Mouse (Mus musculus) erythroblast, adult 5-6 weeks (primary cell): ENCODE results near the gene Kmt5b. TPM values are rescaled to one million over a fixed set of nuclear protein-coding genes. Genes with fewer than 3 reads are reported as not detected.

ENCODE experiments used
- ATAC-seq: replicated peaks from 2 replicates; pipeline ENCODE4 v1.8.0; 2016; ENCODE audit warnings: moderate number of reproducible peaks, mild to moderate bottlenecking, moderate TSS enrichment, inconsistent platforms; ENCODE audit not compliant: poor library complexity, low FRiP score, severe bottlenecking
- total RNA-seq, 2 experiments: library from RNA; stranded (forward) in 1 of 2; stranded (reverse) in 1 of 2; fragments of 150-400 nt in 1 of 2; fragments of 200-764, 138-1000 nt in 1 of 2; gene quantifications; 2 replicates each; pipeline versions ENCODE4 v1.2.3 to v1.2.4; 2015 to 2017; ENCODE audit warnings: low replicate concordance in 2 of 2

Gene Kmt5b
- total RNA-seq, 2 experiments from 2014 or later: 35.0 to 40.5 TPM

DNA sequence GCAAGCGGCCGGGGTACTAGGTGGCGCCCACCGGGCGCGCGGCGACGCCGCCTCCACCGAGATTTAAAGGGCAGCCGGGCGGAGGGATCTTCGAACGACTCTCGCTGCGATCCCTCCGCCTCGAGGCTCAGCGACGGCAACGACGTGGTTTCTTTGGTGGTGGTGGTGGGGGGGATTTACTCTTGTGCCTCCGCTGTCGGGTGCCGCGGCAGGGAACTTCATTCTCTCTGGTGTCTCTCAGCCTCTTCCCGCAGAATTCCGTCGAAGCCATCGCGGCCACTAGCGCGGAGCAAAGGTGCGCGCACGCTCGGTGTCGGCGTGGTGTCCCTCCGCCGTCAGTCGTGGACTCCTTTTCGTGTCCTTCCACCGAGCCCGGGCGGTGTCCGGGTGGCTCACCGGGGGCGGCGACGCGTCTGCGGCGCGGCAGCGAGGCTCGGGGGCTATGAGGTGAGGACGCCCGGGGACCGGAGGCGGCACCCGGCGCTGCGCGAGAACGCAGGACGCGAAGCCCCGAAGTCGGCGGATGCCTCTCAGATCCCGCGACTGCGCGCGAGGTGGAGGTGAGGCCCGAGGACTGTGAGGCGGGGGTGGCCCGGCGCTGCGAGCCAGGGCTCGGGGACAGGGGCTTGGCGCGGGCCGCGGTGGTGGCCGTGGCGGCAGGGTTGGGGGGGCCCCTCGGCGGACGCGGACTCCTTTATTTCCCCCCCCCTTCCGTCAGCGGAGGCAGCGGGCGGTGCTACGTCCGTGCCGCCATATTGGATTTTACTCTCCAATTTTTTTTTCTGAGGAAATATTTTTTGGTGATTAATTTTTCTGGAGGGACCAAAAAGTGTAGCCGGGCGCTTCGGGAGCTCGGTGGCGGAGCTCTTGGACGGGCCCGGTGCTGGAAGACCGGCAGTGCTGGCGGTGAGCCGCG lies 818 bp downstream of the Kmt5b start:
- ATAC-seq: peak; percentile 57

DNA sequence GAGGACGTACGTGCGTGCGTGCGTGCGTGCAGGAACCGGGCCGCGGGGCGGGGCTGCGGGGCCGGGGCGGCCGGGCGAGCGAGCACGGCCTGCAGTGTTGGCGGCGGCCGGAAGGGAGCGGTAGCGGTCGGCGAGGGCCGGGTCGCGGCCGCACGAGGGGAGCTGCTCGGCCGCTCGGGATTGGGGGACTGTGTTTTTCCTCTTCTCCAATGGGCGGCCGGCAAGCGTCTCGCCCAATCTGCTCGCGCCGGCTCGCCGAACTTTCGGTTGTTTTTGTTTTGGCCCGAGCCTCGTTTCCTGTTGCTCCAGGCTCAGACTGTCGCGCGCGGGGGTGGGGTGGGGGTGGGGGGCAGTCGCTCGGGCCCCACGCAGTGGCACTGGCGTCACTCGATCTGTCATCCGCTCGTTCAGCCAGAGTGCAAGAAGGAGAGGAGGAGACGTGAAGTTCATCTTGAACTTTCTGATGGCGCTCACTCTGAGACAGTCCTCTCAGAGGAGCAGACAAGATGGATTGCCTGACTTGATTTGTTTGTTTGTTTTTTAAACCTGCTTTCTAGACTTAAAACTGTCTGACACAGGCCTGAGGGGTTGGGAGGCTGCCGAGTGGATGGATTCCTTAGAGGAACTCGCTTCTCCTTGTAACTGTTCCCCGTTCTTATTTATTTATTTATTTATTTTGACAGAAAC lies 1.6 kb downstream of the Kmt5b start:
- ATAC-seq: peak; percentile 92

DNA sequence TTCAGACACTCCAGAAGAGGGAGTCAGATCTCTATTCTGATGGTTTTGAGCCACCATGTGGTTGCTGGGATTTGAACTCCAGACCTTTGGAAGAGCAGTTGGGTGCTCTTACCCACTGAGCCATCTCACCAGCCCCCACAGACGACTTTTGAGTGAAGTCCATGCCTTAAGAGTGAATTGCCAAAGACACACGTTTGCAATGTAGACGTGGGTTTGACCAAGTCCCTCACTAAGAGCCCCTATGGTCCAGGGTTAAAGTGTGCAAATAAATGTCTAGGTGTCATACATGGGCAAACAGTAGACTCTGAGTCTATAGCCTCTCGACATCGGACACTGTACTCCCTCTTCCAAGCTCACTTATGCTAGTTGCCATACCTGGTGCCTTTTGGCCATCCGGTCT lies 2.3 kb downstream of the Kmt5b start:
- ATAC-seq: no peak

DNA sequence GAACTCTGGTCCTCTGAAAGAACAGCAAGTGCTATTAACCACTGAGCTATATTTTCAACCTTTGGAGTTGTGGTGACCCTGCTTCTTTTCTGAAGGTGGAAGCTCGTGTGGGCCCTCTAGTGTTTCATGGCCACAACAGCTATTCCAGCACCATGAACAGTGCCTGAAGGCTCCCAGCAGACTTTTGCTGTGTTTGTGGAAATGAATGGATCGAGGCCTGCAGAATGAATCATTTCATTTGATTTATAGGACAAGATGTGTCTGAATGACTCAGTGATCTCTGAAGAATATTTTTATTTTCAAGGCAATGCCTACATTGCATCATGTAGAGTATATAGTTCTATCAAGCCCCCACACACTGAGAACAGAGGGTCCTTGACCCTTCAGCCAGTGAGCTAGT lies 6.9 kb downstream of the Kmt5b start:
- no peak for ATAC-seq

DNA sequence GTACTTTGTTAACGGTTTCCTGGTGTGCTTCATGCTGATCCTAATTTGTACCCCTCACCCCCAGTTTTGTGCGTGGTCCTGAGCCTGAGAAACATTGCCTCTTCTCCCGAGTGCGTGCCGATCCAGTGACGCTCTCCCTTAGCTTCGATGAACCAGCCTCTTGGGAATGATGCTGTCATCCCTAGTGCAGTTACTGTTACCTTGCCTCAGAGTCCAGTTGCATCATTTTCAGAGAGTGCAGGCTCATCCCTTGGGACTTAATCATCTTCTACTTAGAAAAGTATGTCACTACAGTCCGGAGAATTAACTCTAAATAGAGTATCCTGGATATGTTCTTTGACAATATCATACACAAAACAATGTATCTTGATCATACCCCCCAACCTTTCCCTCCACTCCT lies 11.5 kb downstream of the Kmt5b start:
- ATAC-seq: no peak

DNA sequence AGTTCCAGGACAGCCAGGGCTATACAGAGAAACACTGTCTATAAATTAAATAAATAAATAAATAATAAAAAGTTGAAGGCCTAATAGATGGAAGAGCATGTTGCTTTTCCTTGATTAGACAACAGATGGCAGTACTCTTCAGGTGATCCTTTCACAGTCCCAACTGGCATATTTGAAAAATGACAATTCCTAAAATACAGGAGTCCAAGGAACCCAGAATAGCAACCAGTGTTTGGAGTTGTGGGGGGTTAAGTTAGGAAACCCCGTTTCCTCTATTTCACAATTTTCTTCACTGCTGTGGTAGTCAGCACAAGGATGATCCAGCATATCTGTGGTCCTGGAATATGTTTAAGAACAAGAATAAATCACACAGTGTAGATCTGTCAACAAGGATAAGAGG lies 22.9 kb downstream of the Kmt5b start:
- no peak for ATAC-seq

DNA sequence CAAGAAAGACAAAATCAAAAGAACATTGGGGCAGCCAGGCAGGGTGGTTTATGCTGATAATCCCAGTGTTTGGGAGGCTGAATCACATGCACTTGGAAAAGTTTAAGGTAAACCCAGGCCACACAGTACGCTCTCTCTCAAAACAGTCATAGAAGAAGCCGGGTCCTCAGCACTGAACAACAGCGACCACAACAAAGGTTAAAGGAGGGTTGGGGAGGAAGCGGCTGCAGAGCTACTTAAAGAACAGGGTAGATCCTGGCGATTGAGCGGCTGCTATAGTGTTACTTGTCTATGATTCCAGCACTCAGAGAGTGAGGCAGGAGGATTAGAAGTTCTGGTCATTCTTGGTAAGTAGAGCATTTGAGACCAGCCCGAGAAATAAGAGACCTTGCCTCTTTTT lies 38.3 kb downstream of the Kmt5b start:
- ATAC-seq: no peak

DNA sequence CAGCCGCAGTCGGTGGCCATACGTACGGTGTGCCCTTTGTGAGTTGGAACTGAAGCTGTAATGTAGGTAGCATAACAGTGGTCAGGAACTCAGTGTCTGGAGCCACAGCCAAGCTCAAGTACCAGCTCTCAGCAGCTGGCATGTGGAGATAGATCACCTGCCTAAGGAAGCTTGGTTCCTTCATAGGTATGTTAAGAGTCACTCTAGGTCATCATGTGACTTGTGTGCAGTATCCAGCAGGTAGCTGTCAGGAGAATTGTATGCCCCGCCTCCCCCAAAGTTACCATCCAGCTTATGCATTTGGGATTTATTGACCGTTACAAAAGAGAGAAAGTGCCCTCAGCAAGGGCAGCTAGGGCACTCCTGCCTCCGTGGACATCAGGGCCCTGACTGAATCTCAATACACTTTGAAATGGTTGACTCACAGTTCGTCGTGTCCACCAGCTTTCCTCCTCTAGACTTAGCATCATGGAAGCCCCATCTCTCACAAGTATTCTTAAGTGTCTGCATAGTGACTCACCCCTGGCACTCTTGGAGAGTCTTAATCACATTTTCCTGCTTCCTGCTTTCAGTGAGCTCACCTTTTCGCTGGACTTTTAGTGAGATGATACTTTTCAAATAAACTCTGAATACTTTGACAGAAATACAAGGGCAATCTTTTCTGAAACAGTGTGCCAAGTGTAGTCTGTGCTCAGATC lies 43.5 kb downstream of the Kmt5b start:
- ATAC-seq: no peak

DNA sequence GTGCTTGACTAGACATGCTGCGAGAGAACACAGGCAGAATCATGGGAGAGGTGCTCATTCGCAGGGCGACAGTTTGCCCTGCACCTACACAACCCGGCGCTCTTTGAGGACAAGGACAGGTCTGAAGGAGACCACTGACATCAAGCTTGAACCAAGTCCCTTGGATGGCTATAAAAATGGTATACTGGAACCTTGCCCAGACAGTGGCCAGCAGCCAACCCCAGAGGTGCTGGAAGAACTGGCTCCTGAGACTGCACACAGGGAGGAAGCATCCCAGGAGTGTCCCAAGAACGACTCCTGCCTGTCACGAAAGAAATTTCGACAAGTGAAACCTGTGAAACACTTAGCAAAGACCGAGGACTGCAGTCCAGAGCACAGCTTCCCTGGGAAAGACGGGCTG lies 47.2 kb downstream of the Kmt5b start:
- ATAC-seq: no peak

DNA sequence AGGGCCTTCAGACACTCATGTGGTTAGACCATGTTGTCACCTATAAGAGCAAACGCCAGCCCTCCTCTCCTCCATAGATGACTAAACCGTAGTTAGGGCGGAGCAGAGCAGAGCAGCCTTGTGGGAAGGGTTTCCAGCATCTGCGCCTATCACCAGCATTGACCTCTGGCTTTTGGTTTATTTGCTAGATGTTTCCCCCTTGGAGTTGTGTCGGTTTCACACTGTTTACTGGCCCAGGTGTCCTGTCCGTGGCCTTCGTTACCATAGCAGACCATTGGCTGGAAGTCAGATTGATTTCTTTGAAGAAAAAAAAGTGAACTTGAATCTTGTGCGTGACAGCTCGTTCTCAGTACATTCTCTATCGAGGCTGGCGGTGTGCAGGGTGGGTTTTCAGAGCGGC lies 48.6 kb downstream of the Kmt5b start:
- no peak for ATAC-seq

DNA sequence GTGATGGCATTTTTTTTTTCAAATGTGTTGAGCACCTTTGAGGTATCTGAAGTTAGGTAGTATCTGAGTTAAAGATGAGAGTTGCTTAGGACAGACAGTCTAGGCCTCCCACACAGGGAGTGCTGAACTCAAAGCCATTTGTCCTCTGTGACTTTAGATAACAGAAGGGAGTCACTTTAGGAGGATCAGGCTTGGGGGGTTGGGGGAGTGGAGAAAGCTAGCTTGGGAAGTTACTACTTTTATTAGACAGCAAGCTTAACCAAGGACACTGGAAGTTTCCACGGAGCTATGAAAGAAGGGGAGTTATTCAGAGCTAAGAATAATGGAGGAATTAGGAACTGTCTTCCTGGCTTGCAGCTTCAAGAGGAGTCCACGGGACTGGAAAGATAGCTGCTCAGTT lies 51.9 kb downstream of the Kmt5b start:
- no peak for ATAC-seq

DNA sequence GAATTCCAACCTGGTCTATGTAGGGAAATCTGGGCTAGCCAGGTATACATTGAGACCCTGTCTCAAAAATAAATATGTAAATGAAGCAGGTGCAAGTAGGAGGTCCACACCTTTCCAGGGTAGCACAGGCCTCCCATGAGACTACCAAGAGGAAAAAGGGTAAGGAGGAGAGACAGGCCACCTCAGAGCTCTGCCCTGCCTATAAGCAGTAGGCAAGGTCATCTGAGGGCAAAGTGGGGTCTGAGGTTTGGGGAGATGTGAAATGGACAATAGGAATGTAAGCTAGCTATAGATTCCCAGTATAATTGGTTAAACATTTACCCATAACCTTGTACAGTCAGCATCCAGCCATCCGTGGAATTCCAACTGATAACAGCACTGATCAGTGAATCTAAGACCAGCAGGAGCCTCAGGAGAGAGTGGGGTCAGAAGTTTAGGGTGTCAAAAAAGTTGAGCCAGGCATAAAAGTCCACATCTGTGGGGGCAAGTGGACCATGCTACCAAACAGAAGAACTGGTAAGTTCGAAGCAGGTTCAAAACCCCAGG lies 52.8 kb downstream of the Kmt5b start:
- no peak for ATAC-seq

DNA sequence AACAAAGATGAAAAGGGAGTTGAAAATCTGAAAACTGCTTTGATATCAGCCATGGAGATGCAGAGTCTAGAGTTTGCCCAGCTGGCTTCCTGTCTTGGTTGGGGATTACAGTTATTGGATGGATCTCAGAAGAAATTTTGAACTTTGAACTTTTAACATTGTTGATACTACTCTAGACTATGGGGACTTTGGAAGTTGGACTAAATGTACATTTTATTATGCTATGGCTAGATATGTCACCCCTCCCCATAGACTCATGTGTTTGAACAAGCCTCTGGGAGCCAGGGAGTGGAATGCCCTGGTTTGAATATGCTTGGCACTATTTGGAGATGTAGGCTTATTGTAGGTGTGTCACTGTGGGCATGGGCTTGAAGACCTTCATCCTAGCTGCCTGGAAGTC lies 57.8 kb downstream of the Kmt5b start:
- no peak for ATAC-seq

DNA sequence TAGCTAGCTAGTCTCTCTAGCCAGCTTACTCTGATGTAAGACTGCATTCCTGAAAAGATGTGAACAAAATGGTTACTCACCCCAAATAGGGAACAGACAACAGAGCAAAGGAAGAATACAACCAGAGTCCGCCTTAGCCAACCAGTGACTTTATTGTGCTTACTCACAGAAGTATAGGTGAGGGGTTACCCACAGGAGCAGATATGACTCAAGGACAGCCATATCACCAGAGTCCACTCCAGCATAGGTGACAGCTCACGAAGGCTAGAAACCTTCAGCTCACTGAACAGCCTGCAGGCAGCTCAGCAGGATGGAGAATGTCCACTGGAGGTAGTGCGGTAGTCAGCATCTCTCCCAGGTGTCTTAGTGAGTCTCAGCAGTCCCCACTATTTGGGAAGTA lies 62.6 kb downstream of the Kmt5b start:
- ATAC-seq: no peak

DNA sequence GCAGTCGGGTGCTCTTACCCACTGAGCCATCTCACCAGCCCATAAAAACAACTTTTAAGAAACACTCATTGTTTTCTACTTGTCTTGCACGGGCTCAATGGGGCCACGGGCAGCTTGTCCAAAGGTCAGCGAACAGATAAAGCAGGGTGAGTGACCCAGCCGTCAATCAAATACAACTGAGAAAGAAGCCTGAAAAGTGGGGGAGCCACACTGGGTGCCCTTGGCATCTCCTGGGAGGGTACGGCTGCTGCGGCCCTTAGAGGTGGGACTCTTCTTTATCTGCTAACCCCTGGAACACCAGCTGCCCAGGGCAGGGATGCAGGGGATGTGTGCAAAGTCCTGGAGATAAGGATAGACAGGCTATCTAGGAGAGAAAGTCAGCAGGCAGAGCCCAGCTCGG lies 64.5 kb downstream of the Kmt5b start:
- peak; percentile 50; the same call in 1 of the 2 replicates for ATAC-seq

DNA sequence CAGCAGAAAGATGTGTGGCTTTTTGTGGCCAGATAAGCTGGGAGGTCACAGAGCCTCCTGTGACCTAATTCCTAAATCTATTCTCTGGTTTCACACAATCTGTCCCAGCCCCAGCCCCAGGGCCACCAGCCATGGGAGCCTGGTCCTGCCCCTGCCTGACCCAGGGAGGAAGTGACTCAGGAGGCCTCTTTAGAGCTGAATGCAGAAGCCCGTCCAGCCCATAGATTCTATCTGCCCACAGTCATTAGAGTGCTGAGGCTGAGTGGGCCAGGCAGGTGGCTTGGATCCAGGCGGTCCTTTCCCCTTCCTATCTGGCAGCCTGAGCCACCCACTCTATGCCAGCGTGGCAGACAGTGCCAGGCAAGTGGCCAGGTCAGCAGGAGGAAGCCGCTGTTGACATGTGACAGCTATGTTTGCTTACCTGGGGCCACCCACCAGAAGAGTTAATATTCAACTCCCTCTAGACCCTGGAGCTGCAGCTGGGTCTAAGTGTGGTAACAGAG lies 65.7 kb downstream of the Kmt5b start:
- ATAC-seq: no peak

DNA sequence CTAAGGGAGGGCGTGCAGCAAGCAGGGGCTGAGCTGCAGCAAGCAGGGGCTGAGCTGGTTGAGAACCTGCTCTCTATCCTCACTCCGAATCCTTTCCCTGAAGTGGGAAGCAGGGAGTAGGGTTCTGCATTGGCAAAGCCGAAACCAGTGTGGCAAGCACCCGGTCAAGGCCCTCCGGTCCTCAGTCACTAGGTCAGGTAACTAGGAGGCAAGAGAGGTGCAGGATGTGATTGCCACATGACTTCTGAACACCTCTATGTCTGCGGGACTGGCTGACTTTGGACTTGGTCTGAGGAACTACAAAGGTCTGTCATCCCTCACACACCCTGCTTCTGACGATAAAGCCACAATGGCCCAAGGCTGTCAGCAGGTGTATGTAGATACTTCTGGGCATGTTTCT lies 67.1 kb downstream of the Kmt5b start:
- no peak for ATAC-seq

DNA sequence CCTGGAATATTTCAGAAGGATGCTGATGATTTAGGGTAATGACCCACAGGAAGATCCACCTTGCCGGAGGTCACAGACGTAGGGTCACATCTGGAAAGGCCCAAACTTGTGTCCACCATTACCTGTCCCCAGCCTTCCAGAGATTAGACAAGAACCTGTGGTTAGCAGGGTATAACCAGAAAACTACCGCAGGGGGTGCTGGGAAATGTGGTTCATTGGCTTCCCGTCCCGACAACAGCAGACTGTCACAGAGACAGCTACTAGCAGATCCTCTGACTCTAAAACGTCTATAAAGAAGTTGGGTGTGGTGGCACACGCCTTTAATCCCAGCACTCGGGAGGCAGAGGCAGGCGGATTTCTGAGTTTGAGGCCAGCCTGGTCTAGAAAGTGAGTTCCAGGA lies 69.6 kb downstream of the Kmt5b start:
- no peak for ATAC-seq

DNA sequence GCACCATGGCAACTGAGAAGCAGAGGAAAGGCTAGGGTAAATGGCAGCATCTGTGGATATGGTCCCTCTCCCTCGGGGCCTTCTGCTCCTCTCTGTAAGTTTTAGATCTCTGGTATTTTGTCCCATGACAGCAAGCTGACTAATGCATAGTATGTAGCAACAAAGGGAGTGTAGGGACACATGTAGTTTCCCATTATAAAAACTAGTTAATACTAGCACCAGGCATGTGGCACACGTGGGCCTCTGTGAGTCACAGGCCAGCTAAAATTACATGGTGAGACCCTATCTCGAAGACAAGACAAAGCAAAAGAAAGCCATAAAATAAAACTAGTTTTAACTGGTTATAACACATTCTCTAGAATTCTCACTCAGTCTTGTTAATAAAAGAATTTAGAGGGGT lies 71.7 kb downstream of the Kmt5b start:
- no peak for ATAC-seq

DNA sequence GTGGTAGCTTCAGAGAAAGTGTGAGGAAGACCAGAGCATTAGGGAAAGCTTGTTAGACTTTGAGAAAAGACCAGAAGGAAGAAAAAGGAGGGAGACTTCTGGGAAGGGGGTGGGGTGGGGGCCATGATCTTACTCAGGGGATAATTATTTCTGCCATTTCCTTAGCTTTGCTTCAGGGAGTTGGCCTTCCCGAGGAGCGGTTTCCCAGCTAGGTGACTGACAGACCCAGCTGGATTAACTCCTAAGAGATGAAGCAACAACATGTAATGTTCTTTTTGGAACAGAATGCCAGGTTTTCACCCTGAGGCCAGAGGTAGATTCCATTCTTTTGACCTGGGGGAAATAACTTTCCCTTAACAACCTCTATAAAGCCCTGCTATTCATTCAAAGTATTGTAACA lies 72.5 kb downstream of the Kmt5b start:
- no peak for ATAC-seq
